Mouse (Mus musculus): ENCODE measurements at regions not wholly inside any gene's neighbourhood (a gene's known extent, or its start where the extent isn't known, plus 50 kb on each side); places are given as distances from the start of the nearest gene placed in this dataset.

GRCm38 (mm10) chr13:59909400-59909799, 86.5 kb upstream of the Tut7 start:
- 85% methylated on average over 4 of the region's 4 CpGs for WGBS
- Histone ChIP-seq H3K27ac (no peak overlapping the region), H3K4me3 (no peak overlapping the region), H3K4me1 (peaks cover 10% of the 10 kb centered on the region; the same call in 1 of the 2 replicates), H3K9me3 (0 out of 2 replicates have a peak, but pooled peaks cover 3% of the 10 kb centered on the region), H3K36me3 (no peaks in the 10 kb centered on the region), H3K27me3 (ENCODE audit: insufficient read depth, poor library complexity, severe bottlenecking) (no peaks in the 10 kb centered on the region)
- DNase-seq (ENCODE audit: low spot score) = no peak

DNA sequence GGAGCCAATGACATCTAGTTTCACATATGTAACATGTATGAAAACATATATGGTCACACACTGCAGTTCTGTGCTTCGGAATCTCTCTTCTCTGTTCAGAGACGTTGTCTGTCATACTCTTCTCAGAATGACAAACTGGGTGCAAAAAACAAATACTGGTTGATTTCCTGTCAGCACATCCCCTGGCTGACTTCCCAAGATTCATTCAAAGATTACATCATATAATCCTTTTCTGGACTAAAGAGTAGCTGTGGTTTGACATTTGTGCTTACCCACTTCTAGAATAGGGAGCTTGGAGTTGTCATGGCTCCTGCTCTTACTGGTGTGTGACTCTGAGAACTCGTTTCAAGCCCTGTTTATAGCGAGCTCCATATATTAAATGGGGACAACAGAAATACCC, 85.8 kb upstream of the Tut7 start:
- Histone ChIP-seq H3K9me3 (0 out of 2 replicates have a peak, but pooled peaks cover 3% of the 10 kb centered on the region), H3K27me3 (ENCODE audit: insufficient read depth, poor library complexity, severe bottlenecking) (no peaks in the 10 kb centered on the region), H3K36me3 (no peaks in the 10 kb centered on the region), H3K4me1 (peaks cover 10% of the 10 kb centered on the region; the same call in 1 of the 2 replicates), H3K4me3 (no peak overlapping the region), H3K27ac (no peak overlapping the region)
- DNase-seq (ENCODE audit: low spot score) = no peak
- WGBS = 87% methylated on average over 4 of the region's 4 CpGs

- 0 out of 2 replicates have a peak, but pooled peaks cover 3% of the 10 kb centered on the region for H3K9me3 ChIP-seq
- no peak overlapping the region for H3K27ac ChIP-seq
- 83% methylated on average over 3 of the region's 3 CpGs for WGBS
- DNase-seq (ENCODE audit: low spot score) = no peak
- no peaks in the 10 kb centered on the region for H3K27me3 ChIP-seq (ENCODE audit: insufficient read depth, poor library complexity, severe bottlenecking)
- no peaks in the 10 kb centered on the region for H3K36me3 ChIP-seq
- H3K4me3 ChIP-seq = no peak overlapping the region
- peaks cover 3% of the 10 kb centered on the region; the same call in 1 of the 2 replicates for H3K4me1 ChIP-seq
Observed at GRCm38 (mm10) chr13:59905488-59905887, 82.5 kb upstream of the Tut7 start.

DNA sequence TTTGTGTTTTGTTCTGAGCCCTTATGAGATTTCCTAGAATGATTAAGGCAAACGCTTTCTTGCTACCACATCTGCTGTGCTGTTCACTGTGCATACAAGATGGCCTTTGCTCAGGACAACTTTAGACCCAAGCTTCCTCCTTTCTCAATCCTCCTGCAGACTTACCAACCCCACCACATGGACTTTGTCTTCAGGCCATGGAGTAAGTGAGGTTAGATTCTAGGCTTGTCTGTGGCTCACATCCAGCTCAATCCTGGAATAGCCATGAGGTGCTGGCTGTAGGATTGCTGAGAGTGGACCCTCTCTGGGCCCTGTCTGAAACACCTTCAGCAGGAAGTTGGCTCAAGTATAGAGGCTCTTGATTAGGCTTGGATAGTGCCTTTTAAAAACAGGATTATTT, 81.5 kb upstream of the Tut7 start:
- Histone ChIP-seq H3K36me3 (no peaks in the 10 kb centered on the region), H3K4me3 (no peak overlapping the region), H3K4me1 (no peaks in the 10 kb centered on the region), H3K9me3 (0 out of 2 replicates have a peak, but pooled peaks cover 3% of the 10 kb centered on the region), H3K27me3 (ENCODE audit: insufficient read depth, poor library complexity, severe bottlenecking) (no peaks in the 10 kb centered on the region), H3K27ac (no peak overlapping the region)
- DNase-seq (ENCODE audit: low spot score) = no peak
- 90% methylated on average over 1 of the region's 1 CpGs for WGBS

- H3K4me1 ChIP-seq = no peaks in the 10 kb centered on the region
- no peaks in the 10 kb centered on the region for H3K27me3 ChIP-seq (ENCODE audit: insufficient read depth, poor library complexity, severe bottlenecking)
- 76% methylated on average over 7 of the region's 7 CpGs for WGBS
- DNase-seq (ENCODE audit: low spot score) = no peak
- no peaks in the 10 kb centered on the region for H3K36me3 ChIP-seq
- no peak overlapping the region for H3K27ac ChIP-seq
- no peaks in the 10 kb centered on the region for H3K9me3 ChIP-seq
- no peak overlapping the region for H3K4me3 ChIP-seq
Observed at GRCm38 (mm10) chr13:59899521-59899920, 76.6 kb upstream of the Tut7 start.

DNA sequence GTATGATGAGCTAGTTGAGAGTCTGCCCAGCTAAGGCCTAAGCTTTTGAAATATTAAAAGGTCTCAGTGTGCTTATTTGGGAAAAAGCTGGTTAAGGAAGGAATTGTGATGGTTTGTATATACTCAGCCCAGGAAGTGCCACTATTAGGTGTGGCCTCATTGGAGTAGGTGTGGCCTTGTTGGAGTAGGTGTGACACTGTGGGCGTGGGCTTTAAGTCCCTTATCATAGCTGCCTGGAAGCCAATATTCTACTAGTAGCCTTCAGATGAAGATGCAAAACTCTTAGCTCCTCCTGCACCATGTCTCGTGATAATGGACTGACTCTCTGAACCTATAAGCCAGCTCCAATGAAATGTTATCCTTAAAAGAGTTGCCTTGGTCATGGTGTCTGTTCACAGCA, 72.8 kb upstream of the Tut7 start:
- Histone ChIP-seq H3K4me1 (peaks cover 18% of the 10 kb centered on the region), H3K4me3 (no peak overlapping the region), H3K36me3 (no peaks in the 10 kb centered on the region), H3K27ac (no peak overlapping the region), H3K27me3 (ENCODE audit: insufficient read depth, poor library complexity, severe bottlenecking) (no peaks in the 10 kb centered on the region), H3K9me3 (no peaks in the 10 kb centered on the region)
- 80% methylated on average over 2 of the region's 2 CpGs for WGBS
- DNase-seq (ENCODE audit: low spot score) = no peak

GRCm38 (mm10) chr13:59894094-59894493, 71.1 kb upstream of the Tut7 start:
- no peaks in the 10 kb centered on the region for H3K36me3 ChIP-seq

GRCm38 (mm10) chr13:59892961-59893360, 70.0 kb upstream of the Tut7 start:
- H3K27ac ChIP-seq = peak overlapping the region; percentile 65; the same call in 1 of the 2 replicates
- H3K36me3 ChIP-seq = no peaks in the 10 kb centered on the region
- H3K9me3 ChIP-seq = no peaks in the 10 kb centered on the region
- no peak for DNase-seq (ENCODE audit: low spot score)
- H3K4me1 ChIP-seq = peaks cover 32% of the 10 kb centered on the region
- H3K27me3 ChIP-seq (ENCODE audit: insufficient read depth, poor library complexity, severe bottlenecking) = no peaks in the 10 kb centered on the region
- 60% methylated on average over 8 of the region's 8 CpGs for WGBS
- H3K4me3 ChIP-seq = no peak overlapping the region

More at GRCm38 (mm10) chr13:59894094-59894493, 71.1 kb upstream of the Tut7 start:
- Histone ChIP-seq H3K4me3 (no peak overlapping the region), H3K9me3 (no peaks in the 10 kb centered on the region), H3K4me1 (peaks cover 27% of the 10 kb centered on the region), H3K27me3 (ENCODE audit: insufficient read depth, poor library complexity, severe bottlenecking) (no peaks in the 10 kb centered on the region), H3K27ac (no peak overlapping the region)
- 56% methylated on average over 5 of the region's 5 CpGs for WGBS
- DNase-seq (ENCODE audit: low spot score) = no peak

GRCm38 (mm10) chr13:59892340-59892739, 69.4 kb upstream of the Tut7 start:
- no peaks in the 10 kb centered on the region for H3K36me3 ChIP-seq
- no peaks in the 10 kb centered on the region for H3K9me3 ChIP-seq
- 42% methylated on average over 9 of the region's 9 CpGs for WGBS
- no peak for DNase-seq (ENCODE audit: low spot score)
- H3K27ac ChIP-seq = peak overlapping the region; percentile 65
- H3K4me1 ChIP-seq = peaks cover 37% of the 10 kb centered on the region
- no peaks in the 10 kb centered on the region for H3K27me3 ChIP-seq (ENCODE audit: insufficient read depth, poor library complexity, severe bottlenecking)
- H3K4me3 ChIP-seq = no peak overlapping the region

GRCm38 (mm10) chr13:59891737-59892136, 68.8 kb upstream of the Tut7 start:
- no peaks in the 10 kb centered on the region for H3K27me3 ChIP-seq (ENCODE audit: insufficient read depth, poor library complexity, severe bottlenecking)
- H3K9me3 ChIP-seq = no peaks in the 10 kb centered on the region
- H3K36me3 ChIP-seq = no peaks in the 10 kb centered on the region
- H3K4me3 ChIP-seq = no peak overlapping the region
- 25% methylated on average over 8 of the region's 8 CpGs for WGBS
- 0 out of 2 replicates have a peak overlapping the region, but pooled peaks have one; percentile 26 for H3K27ac ChIP-seq
- peaks cover 37% of the 10 kb centered on the region for H3K4me1 ChIP-seq
- peak; percentile 80 for DNase-seq (ENCODE audit: low spot score)

- no peak overlapping the region for H3K4me3 ChIP-seq
- WGBS = 22% methylated on average over 10 of the region's 10 CpGs
- peaks cover 37% of the 10 kb centered on the region for H3K4me1 ChIP-seq
- H3K9me3 ChIP-seq = no peaks in the 10 kb centered on the region
- DNase-seq (ENCODE audit: low spot score) = peak; percentile 87
- H3K27me3 ChIP-seq (ENCODE audit: insufficient read depth, poor library complexity, severe bottlenecking) = no peaks in the 10 kb centered on the region
- H3K36me3 ChIP-seq = no peaks in the 10 kb centered on the region
- H3K27ac ChIP-seq = no peak overlapping the region; the same call in 1 of the 2 replicates
Observed at GRCm38 (mm10) chr13:59889468-59890117, 66.6 kb upstream of the Tut7 start.

- peak overlapping the region; percentile 47 for H3K27ac ChIP-seq
Observed at GRCm38 (mm10) chr13:59888038-59889016, 65.4 kb upstream of the Tut7 start.

DNA sequence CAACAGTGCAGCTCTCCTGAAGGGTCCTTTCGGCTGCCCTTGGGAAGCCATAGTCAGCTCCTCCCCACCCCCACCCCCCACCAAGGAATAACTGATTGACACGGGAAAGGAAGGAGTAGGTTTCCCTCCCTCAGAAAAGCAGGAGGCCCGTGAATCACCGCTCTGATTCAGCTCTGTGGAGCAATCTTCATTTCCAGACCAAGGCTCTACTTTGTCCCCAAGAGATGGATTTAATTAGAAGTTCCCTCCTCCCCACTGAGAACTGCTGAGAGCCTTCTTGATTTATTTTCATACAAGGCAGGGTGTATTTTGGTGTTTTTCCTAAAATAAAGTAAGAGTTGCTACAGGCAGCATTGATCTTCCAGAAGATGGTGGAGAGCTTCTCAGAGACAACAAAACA, 64.4 kb upstream of the Tut7 start:
- no peak overlapping the region for H3K4me3 ChIP-seq
- no peaks in the 10 kb centered on the region for H3K27me3 ChIP-seq (ENCODE audit: insufficient read depth, poor library complexity, severe bottlenecking)
- no peaks in the 10 kb centered on the region for H3K36me3 ChIP-seq
- no peaks in the 10 kb centered on the region for H3K9me3 ChIP-seq
- 66% methylated on average over 4 of the region's 4 CpGs for WGBS
- DNase-seq (ENCODE audit: low spot score) = no peak
- peak overlapping the region; percentile 47; the same call in 1 of the 2 replicates for H3K27ac ChIP-seq
- H3K4me1 ChIP-seq = peaks cover 28% of the 10 kb centered on the region

More at GRCm38 (mm10) chr13:59888038-59889016, 65.4 kb upstream of the Tut7 start:
- H3K4me3 ChIP-seq = no peak overlapping the region
- H3K4me1 ChIP-seq = peaks cover 37% of the 10 kb centered on the region
- H3K9me3 ChIP-seq = no peaks in the 10 kb centered on the region
- no peaks in the 10 kb centered on the region for H3K27me3 ChIP-seq (ENCODE audit: insufficient read depth, poor library complexity, severe bottlenecking)
- H3K36me3 ChIP-seq = no peaks in the 10 kb centered on the region
- no peak for DNase-seq (ENCODE audit: low spot score)
